ENCODE assay signal across 9 mouse cellular contexts in the genomic region with DNA sequence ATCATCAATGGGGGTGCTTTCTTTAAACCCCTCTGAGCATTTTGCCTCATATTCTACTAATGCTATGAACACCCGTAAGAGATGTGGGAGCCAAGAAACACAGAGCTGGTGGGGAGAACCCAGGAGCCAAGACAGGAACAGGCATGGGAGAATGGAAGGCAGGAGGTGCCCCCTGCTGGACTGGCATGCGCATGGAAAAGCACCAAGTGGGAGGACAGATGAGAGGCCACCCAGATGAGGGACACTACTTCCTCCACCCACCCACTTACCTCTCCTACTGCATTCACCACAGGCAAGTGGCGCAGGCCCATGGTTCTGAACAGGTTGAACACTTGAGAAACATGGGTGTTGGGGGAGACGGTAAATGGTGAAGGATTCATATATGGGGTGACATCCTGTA. TPM values are rescaled to one million over a fixed set of nuclear protein-coding genes. Genes with fewer than 3 reads are reported as not detected.
DNase-seq lines count a peak whose midpoint lies in the region; ATAC-seq and TF ChIP-seq lines count a peak whose summit lies in the region.
"Had no signal": no experiment of that assay in that cellular context is flagged by ENCODE, and none has a peak within 500 bp of the region (broad histone marks: within the 10 kb centered on the region; RNA-seq: fewer than 3 reads in every experiment).

No protein-coding gene starts in this region.

- no peaks in the 10 kb centered on the region for H3K4me1 ChIP-seq in embryonic facial prominence, embryonic 10.5 days
- no peaks in the 10 kb centered on the region for H3K4me1 ChIP-seq in liver, postnatal 0 days (ENCODE audit: insufficient read depth)
- H3K4me1 ChIP-seq: lung, embryonic 15.5 days had no signal

- peak; percentile 67 for TF ChIP-seq CTCF in liver, postnatal 0 days (IDR thresholded peaks at IDR 0.05; ENCODE audit: low read depth)

- peak; percentile 34 for DNase-seq in CD4-positive, CD25-positive, alpha-beta regulatory T cell, adult 2 months (ENCODE audit: low read depth, low spot score)
- DNase-seq in ovary, postnatal 10 days (ENCODE audit: low spot score), result peak; percentile 6
- DNase-seq in ovary, adult 18-20 months (ENCODE audit: low spot score), result no peak
- peak; percentile 37 for DNase-seq in embryonic facial prominence, embryonic 10.5 days (ENCODE audit: low spot score)
- DNase-seq in kidney, postnatal 25 days, result peak; percentile 54 to 67
- peak; percentile 36 for DNase-seq in liver, postnatal 0 days
- peak; percentile 48 to 59 for DNase-seq in right cerebral cortex, postnatal 36 days (ENCODE audit: low spot score in 2 of 2)

- no peaks in the 10 kb centered on the region for H3K9me3 ChIP-seq in embryonic facial prominence, embryonic 10.5 days
- H3K9me3 ChIP-seq in liver, postnatal 0 days (ENCODE audit: low read length), result no peaks in the 10 kb centered on the region
- H3K9me3 ChIP-seq: lung, embryonic 15.5 days had no signal

- ATAC-seq in CD4-positive, CD25-positive, alpha-beta regulatory T cell, adult 4 months, result no peak
- ATAC-seq in liver, postnatal 0 days, result no peak

- no peak overlapping the region for H3K27ac ChIP-seq in embryonic facial prominence, embryonic 10.5 days (replicated peaks)
- no peak overlapping the region for H3K27ac ChIP-seq in liver, postnatal 0 days (ENCODE audit: low read depth)
- H3K27ac ChIP-seq: lung, embryonic 15.5 days had no signal

- WGBS in embryonic facial prominence, embryonic 10.5 days, result 80% methylated on average over 4 of the region's 4 CpGs
- 78% methylated on average over 4 of the region's 4 CpGs for WGBS in liver, postnatal 0 days (ENCODE audit: insufficient replicate concordance)

- no peaks in the 10 kb centered on the region for H3K27me3 ChIP-seq in embryonic facial prominence, embryonic 10.5 days (replicated peaks; ENCODE audit: low read depth, poor library complexity, severe bottlenecking)
- no peaks in the 10 kb centered on the region for H3K27me3 ChIP-seq in liver, postnatal 0 days (ENCODE audit: insufficient read depth, low read length)
- H3K27me3 ChIP-seq: lung, embryonic 15.5 days had no signal

- no peak overlapping the region for H3K4me2 ChIP-seq in liver, postnatal 0 days (ENCODE audit: low read depth, low read length)
- H3K4me2 ChIP-seq: lung, embryonic 15.5 days had no signal

- H3K36me3 ChIP-seq in embryonic facial prominence, embryonic 10.5 days (replicated peaks), result peaks cover 99% of the 10 kb centered on the region
- H3K36me3 ChIP-seq in liver, postnatal 0 days (replicated peaks; ENCODE audit: insufficient read depth, low read length), result peaks cover 65% of the 10 kb centered on the region

- no peak for TF ChIP-seq EP300 in liver, postnatal 0 days (IDR thresholded peaks at IDR 0.05; ENCODE audit: low read depth)

- no peak overlapping the region for H3K4me3 ChIP-seq in embryonic facial prominence, embryonic 10.5 days
- no peak overlapping the region for H3K4me3 ChIP-seq in liver, postnatal 0 days (ENCODE audit: low read depth, low read length)
- H3K4me3 ChIP-seq: lung, embryonic 15.5 days had no signal

- H3K9ac ChIP-seq in liver, postnatal 0 days (replicated peaks), result no peak overlapping the region
- H3K9ac ChIP-seq: lung, embryonic 15.5 days had no signal

RNA-seq across cellular contexts. Expression of a gene that starts 7.9 kb away (rescaled TPM):
- not detected for polyA plus RNA-seq in CD4-positive, CD25-positive, alpha-beta regulatory T cell, adult 4 months (2017; shearing (Covaris generic))
- 0.20 TPM in 1 of 2 replicates, not detected in the other for polyA plus RNA-seq in embryonic facial prominence, embryonic 10.5 days (2016; fragmentation: Nextera tagmentation; extraction: Ambion mirVana)
- polyA plus RNA-seq in liver, postnatal 0 days (2015; fragmentation: Nextera tagmentation; extraction: Ambion mirVana), result 0.13 TPM in 1 of 2 replicates, not detected in the other

RNA-seq across cellular contexts. Expression of a gene that starts 22.8 kb away (rescaled TPM):
- not detected for polyA plus RNA-seq in CD4-positive, CD25-positive, alpha-beta regulatory T cell, adult 4 months (2017; shearing (Covaris generic))
- 0.20 TPM in 1 of 2 replicates, not detected in the other for polyA plus RNA-seq in embryonic facial prominence, embryonic 10.5 days (2016; fragmentation: Nextera tagmentation; extraction: Ambion mirVana)
- polyA plus RNA-seq in liver, postnatal 0 days (2015; fragmentation: Nextera tagmentation; extraction: Ambion mirVana), result not detected in 2 replicates

RNA-seq across cellular contexts. Expression of a gene that starts 30.2 kb away (rescaled TPM):
- polyA plus RNA-seq in CD4-positive, CD25-positive, alpha-beta regulatory T cell, adult 4 months (2017; shearing (Covaris generic)), result 1 to 10 TPM; 4.2 to 5.5 TPM
- polyA plus RNA-seq in embryonic facial prominence, embryonic 10.5 days (2016; fragmentation: Nextera tagmentation; extraction: Ambion mirVana), result 10.3 and 12.0 TPM in 2 replicates
- 0.52 and 0.79 TPM in 2 replicates for polyA plus RNA-seq in liver, postnatal 0 days (2015; fragmentation: Nextera tagmentation; extraction: Ambion mirVana)

RNA-seq across cellular contexts. Expression of a gene that starts 30.5 kb away (rescaled TPM):
- polyA plus RNA-seq in CD4-positive, CD25-positive, alpha-beta regulatory T cell, adult 4 months (2017; shearing (Covaris generic)), result 10 to 100 TPM in 1 of 2 experiments, 1 to 10 TPM in 1; 6.8 to 23.1 TPM
- 25.2 and 25.4 TPM in 2 replicates for polyA plus RNA-seq in embryonic facial prominence, embryonic 10.5 days (2016; fragmentation: Nextera tagmentation; extraction: Ambion mirVana)
- polyA plus RNA-seq in liver, postnatal 0 days (2015; fragmentation: Nextera tagmentation; extraction: Ambion mirVana), result 3.7 and 4.5 TPM in 2 replicates
